Comparison of ENCODE assay signal across 9 mouse cellular contexts in the genomic region with DNA sequence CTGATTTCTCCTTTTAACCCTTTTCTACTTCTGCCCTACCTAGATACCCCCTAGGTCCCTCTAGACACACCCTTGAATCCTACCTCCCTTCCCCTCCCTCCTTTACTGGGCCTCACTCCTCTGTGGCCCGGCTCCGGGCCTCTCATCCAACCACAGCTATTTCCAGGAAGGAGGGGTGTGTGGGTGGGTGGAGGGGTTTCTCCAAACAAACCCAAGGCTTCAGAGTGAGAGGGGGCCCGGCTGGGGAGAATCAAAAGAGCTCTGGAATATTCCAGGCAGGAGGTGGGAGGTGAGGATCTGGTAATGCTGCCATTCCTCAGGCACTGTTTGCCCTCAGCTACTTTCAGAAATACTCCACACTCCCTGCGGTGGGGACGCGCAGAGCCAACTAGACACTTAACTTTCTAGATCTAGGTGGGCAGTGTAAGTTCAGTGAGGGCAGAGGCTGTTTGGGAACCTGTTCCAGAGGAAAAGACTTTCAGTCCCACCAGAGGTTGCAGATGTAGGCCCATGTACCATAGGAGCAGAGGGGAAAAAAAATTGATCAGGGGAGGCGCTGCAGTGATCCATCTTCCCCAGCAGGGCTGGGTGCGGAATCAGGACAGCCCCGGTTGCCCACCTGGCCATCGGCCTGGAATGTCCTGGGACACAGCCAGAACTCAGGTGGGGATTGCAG. TPM values are rescaled to one million over a fixed set of nuclear protein-coding genes. Genes with fewer than 3 reads are reported as not detected.
DNase-seq lines count a peak whose midpoint lies in the region; ATAC-seq and TF ChIP-seq lines count a peak whose summit lies in the region.
"Had no signal": no experiment of that assay in that cellular context is flagged by ENCODE, and none has a peak within 500 bp of the region (broad histone marks: within the 10 kb centered on the region; RNA-seq: fewer than 3 reads in every experiment).

No protein-coding gene starts in this region.

- H3K9ac ChIP-seq in CH12.LX (ENCODE audit: insufficient read depth, low read depth), result no peak overlapping the region
- no peak overlapping the region for H3K9ac ChIP-seq in forebrain, embryonic 12.5 days
- H3K9ac ChIP-seq in intestine, embryonic 15.5 days, result peak overlapping the region; percentile 82

- peaks cover 65% of the 10 kb centered on the region for H3K27me3 ChIP-seq in CH12.LX (replicated peaks)
- peaks cover 67% of the 10 kb centered on the region for H3K27me3 ChIP-seq in forebrain, embryonic 12.5 days
- no peaks in the 10 kb centered on the region for H3K27me3 ChIP-seq in intestine, embryonic 15.5 days (replicated peaks)

- no peak for TF ChIP-seq CTCF in CH12.LX (conservative IDR thresholded peaks at IDR 0.05 in 1 of 2, IDR thresholded peaks at IDR 0.05 in 1 of 2; ENCODE audit: low read depth in 2 of 2, low read length in 2 of 2)

- H3K4me3 ChIP-seq in CH12.LX (replicated peaks in 1 of 3; ENCODE audit: low read depth in 2 of 3, low read length in 2 of 3, poor library complexity in 1 of 3), result no peak overlapping the region
- H3K4me3 ChIP-seq in forebrain, embryonic 12.5 days (replicated peaks), result peak overlapping the region; percentile 59
- H3K4me3 ChIP-seq in intestine, embryonic 15.5 days (replicated peaks), result peak overlapping the region; percentile 66

- no peak for TF ChIP-seq RAD21 in CH12.LX (IDR thresholded peaks at IDR 0.05; ENCODE audit: low read depth, low read length)

- 26% methylated on average over 10 of the region's 10 CpGs for WGBS in forebrain, embryonic 12.5 days
- WGBS in intestine, embryonic 15.5 days, result 20% methylated on average over 10 of the region's 10 CpGs

- dilution Hi-C loops in CH12.LX (cut with MboI; ENCODE audit: extremely low pct_ligation_motif_present, extremely low pct_unique_long_range_greater_than_20kb, low sequenced_read_pairs), result no loop called here

- ATAC-seq in forebrain, embryonic 12.5 days (ENCODE audit: low FRiP score), result no peak
- ATAC-seq in intestine, embryonic 15.5 days, result peak; percentile 48

- in situ Hi-C loops in CH12.LX (cut with MboI; ENCODE audit: low pct_ligation_motif_present, low pct_unique_long_range_greater_than_20kb, low sequenced_read_pairs), result loop anchor here (5.0 kb wide), 1 partner anchor 36 kb away; a partner anchor contains a TSS

- no peak overlapping the region for H3K27ac ChIP-seq in CH12.LX (ENCODE audit: insufficient read depth, low read depth)
- H3K27ac ChIP-seq in forebrain, embryonic 12.5 days, result peak overlapping the region; percentile 70
- peak overlapping the region; percentile 97 for H3K27ac ChIP-seq in intestine, embryonic 15.5 days

- no peaks in the 10 kb centered on the region for H3K79me2 ChIP-seq in CH12.LX (replicated peaks; ENCODE audit: control insufficient read depth, extremely low read depth, insufficient read depth, poor library complexity, severe bottlenecking)

- H3K9me3 ChIP-seq in CH12.LX (replicated peaks; ENCODE audit: low read length), result no peaks in the 10 kb centered on the region
- no peaks in the 10 kb centered on the region for H3K9me3 ChIP-seq in forebrain, embryonic 12.5 days
- H3K9me3 ChIP-seq in intestine, embryonic 15.5 days, result no peaks in the 10 kb centered on the region

- peaks cover 8 to 30% of the 10 kb centered on the region in 2 experiments for H3K4me1 ChIP-seq in CH12.LX (ENCODE audit: control insufficient read depth in 1 of 2, insufficient read depth in 2 of 2)
- H3K4me1 ChIP-seq in forebrain, embryonic 12.5 days, result peaks cover 62% of the 10 kb centered on the region
- H3K4me1 ChIP-seq in intestine, embryonic 15.5 days (replicated peaks), result peaks cover 72% of the 10 kb centered on the region

- peak; percentile 26 for DNase-seq in cerebellum, adult 8-10 months
- no peak for DNase-seq in cerebellum, postnatal 4 days (ENCODE audit: low spot score in 2 of 2)
- no peak for DNase-seq in CH12.LX (ENCODE audit: extremely low read depth)
- peak; percentile 75 for DNase-seq in lung, postnatal 10 days
- no peak for DNase-seq in ovary, postnatal 36 days (ENCODE audit: low spot score)
- no peak for DNase-seq in right cerebral cortex, postnatal 25 days

- no peak for TF ChIP-seq POLR2A in CH12.LX (IDR thresholded peaks at IDR 0.05; ENCODE audit: low read depth, low read length)

- H3K4me2 ChIP-seq in CH12.LX (ENCODE audit: insufficient read depth, low read depth, poor library complexity, severe bottlenecking), result peak overlapping the region; percentile 61; the same call in 1 of the 2 replicates
- H3K4me2 ChIP-seq in forebrain, embryonic 12.5 days, result peak overlapping the region; percentile 85
- peak overlapping the region; percentile 91 for H3K4me2 ChIP-seq in intestine, embryonic 15.5 days (replicated peaks)

- TF ChIP-seq EP300 in CH12.LX (IDR thresholded peaks at IDR 0.05; ENCODE audit: low read length), result no peak

- H3K36me3 ChIP-seq in CH12.LX (replicated peaks in 1 of 2; ENCODE audit: control insufficient read depth in 1 of 2, insufficient read depth in 1 of 2, low read length in 1 of 2), result peaks cover 12 to 27% of the 10 kb centered on the region in 2 experiments
- peaks cover 23% of the 10 kb centered on the region for H3K36me3 ChIP-seq in forebrain, embryonic 12.5 days (replicated peaks)
- H3K36me3 ChIP-seq in intestine, embryonic 15.5 days, result peaks cover 4% of the 10 kb centered on the region

TF ChIP-seq in CH12.LX, 34 proteins besides CTCF, POLR2A, EP300 and RAD21:
- TF ChIP-seq SIN3A (IDR thresholded peaks at IDR 0.05; ENCODE audit: low read length), result no peak
- no peak for TF ChIP-seq E2F4 (IDR thresholded peaks at IDR 0.05; ENCODE audit: insufficient replicate concordance, low read depth, low read length)
- TF ChIP-seq NRF1 (IDR thresholded peaks at IDR 0.05; ENCODE audit: low read depth, low read length), result no peak
- no peak for TF ChIP-seq KAT2A (IDR thresholded peaks at IDR 0.05; ENCODE audit: insufficient replicate concordance, low read length)
- no peak for TF ChIP-seq CHD1 (IDR thresholded peaks at IDR 0.05; ENCODE audit: low read depth, low read length)
- TF ChIP-seq USF2 (conservative IDR thresholded peaks at IDR 0.05; ENCODE audit: low read depth, low read length), result no peak
- TF ChIP-seq USF1 (IDR thresholded peaks at IDR 0.05; ENCODE audit: low read depth, low read length), result no peak
- no peak for TF ChIP-seq MEF2A (IDR thresholded peaks at IDR 0.05; ENCODE audit: borderline replicate concordance, low read depth, low read length)
- no peak for TF ChIP-seq ZC3H11A (IDR thresholded peaks at IDR 0.05; ENCODE audit: low read depth, low read length)
- no peak for TF ChIP-seq CHD2 (IDR thresholded peaks at IDR 0.05; ENCODE audit: low read length)
- no peak for TF ChIP-seq PAX5 (IDR thresholded peaks at IDR 0.05; ENCODE audit: low read length)
- TF ChIP-seq MAX (IDR thresholded peaks at IDR 0.05; ENCODE audit: low read length), result no peak
- no peak for TF ChIP-seq GABPA (IDR thresholded peaks at IDR 0.05; ENCODE audit: insufficient replicate concordance, low read depth, low read length)

RNA-seq across cellular contexts. Expression of a gene that starts 0.9 kb away (rescaled TPM):
- total RNA-seq in CH12.LX (2012; rRNA removed), result 0.08 and 0.13 TPM in 2 replicates
- not detected in 2 replicates for total RNA-seq in CH12.LX (2014; rRNA removed)
- 0.34 and 0.49 TPM in 2 replicates for polyA plus RNA-seq in CH12.LX (2012; ENCODE audit: insufficient read length, low read depth)
- 7.9 and 8.2 TPM in 2 replicates for polyA plus RNA-seq in forebrain, embryonic 12.5 days (2016; fragmentation: Nextera tagmentation; extraction: Ambion mirVana)
- polyA plus RNA-seq in intestine, embryonic 15.5 days (2015; fragmentation: Nextera tagmentation; extraction: Ambion mirVana), result 28.2 and 31.8 TPM in 2 replicates

RNA-seq across cellular contexts. Expression of a gene that starts 27.6 kb away (rescaled TPM):
- total RNA-seq in CH12.LX (2012; rRNA removed), result 507 and 555 TPM in 2 replicates
- total RNA-seq in CH12.LX (2014; rRNA removed), result 492 and 536 TPM in 2 replicates
- 652 and 950 TPM in 2 replicates for polyA plus RNA-seq in CH12.LX (2012; ENCODE audit: insufficient read length, low read depth)
- 109 TPM in 2 replicates for polyA plus RNA-seq in forebrain, embryonic 12.5 days (2016; fragmentation: Nextera tagmentation; extraction: Ambion mirVana)
- 122 and 124 TPM in 2 replicates for polyA plus RNA-seq in intestine, embryonic 15.5 days (2015; fragmentation: Nextera tagmentation; extraction: Ambion mirVana)

RNA-seq across cellular contexts. Expression of a gene that starts 34.9 kb away (rescaled TPM):
- 21.6 and 24.7 TPM in 2 replicates for total RNA-seq in CH12.LX (2012; rRNA removed)
- total RNA-seq in CH12.LX (2014; rRNA removed), result 19.6 and 21.5 TPM in 2 replicates
- 25.7 and 33.5 TPM in 2 replicates for polyA plus RNA-seq in CH12.LX (2012; ENCODE audit: insufficient read length, low read depth)
- polyA plus RNA-seq in forebrain, embryonic 12.5 days (2016; fragmentation: Nextera tagmentation; extraction: Ambion mirVana), result 19.1 and 19.6 TPM in 2 replicates
- 20.7 and 24.3 TPM in 2 replicates for polyA plus RNA-seq in intestine, embryonic 15.5 days (2015; fragmentation: Nextera tagmentation; extraction: Ambion mirVana)

RNA-seq across cellular contexts. Expression of a gene that starts 43.0 kb away (rescaled TPM):
- total RNA-seq in CH12.LX (2012; rRNA removed), result 0.38 TPM in 1 of 2 replicates, not detected in the other
- not detected in 2 replicates for total RNA-seq in CH12.LX (2014; rRNA removed)
- polyA plus RNA-seq in CH12.LX (2012; ENCODE audit: insufficient read length, low read depth), result not detected in 2 replicates
- 0.24 and 0.79 TPM in 2 replicates for polyA plus RNA-seq in forebrain, embryonic 12.5 days (2016; fragmentation: Nextera tagmentation; extraction: Ambion mirVana)
- 10.9 and 12.7 TPM in 2 replicates for polyA plus RNA-seq in intestine, embryonic 15.5 days (2015; fragmentation: Nextera tagmentation; extraction: Ambion mirVana)

RNA-seq across cellular contexts. Expression of a gene that starts 49.2 kb away (rescaled TPM):
- 3.7 and 10.4 TPM in 2 replicates for total RNA-seq in CH12.LX (2012; rRNA removed)
- total RNA-seq in CH12.LX (2014; rRNA removed), result 0.09 and 0.28 TPM in 2 replicates
- 0.56 and 0.65 TPM in 2 replicates for polyA plus RNA-seq in CH12.LX (2012; ENCODE audit: insufficient read length, low read depth)
- 0.08 TPM in 1 of 2 replicates, not detected in the other for polyA plus RNA-seq in forebrain, embryonic 12.5 days (2016; fragmentation: Nextera tagmentation; extraction: Ambion mirVana)
- polyA plus RNA-seq in intestine, embryonic 15.5 days (2015; fragmentation: Nextera tagmentation; extraction: Ambion mirVana), result 12.0 and 14.3 TPM in 2 replicates
- total RNA-seq: heart, postnatal 36 days had no signal

Comparison
In these comparisons a context has a peak if more than half of its experiments do, and no peak if none do; other contexts are left out.
1. DNase-seq: peak in cerebellum, adult 8-10 months (single experiment) and lung, postnatal 10 days (single experiment); none in cerebellum, postnatal 4 days (0 of 2), CH12.LX (single experiment), ovary, postnatal 36 days (single experiment) and right cerebral cortex, postnatal 25 days (single experiment).
2. H3K4me3 ChIP-seq: peak in forebrain, embryonic 12.5 days (single experiment) and intestine, embryonic 15.5 days (single experiment); none in CH12.LX (0 of 3).
3. Peak in every context shown above with its lines, with median percentiles within 50 percentile points of each other: H3K4me2 ChIP-seq.